30 mouse cellular contexts compared by ENCODE assay signal in genomic region chr14:32351181-32351920, GRCm38 (mm10). TPM values are rescaled to one million over a fixed set of nuclear protein-coding genes. Genes with fewer than 3 reads are reported as not detected.
"Had no signal": no experiment of that assay in that cellular context is flagged by ENCODE, and none has a peak within 500 bp of the region (broad histone marks: within the 10 kb centered on the region; RNA-seq: fewer than 3 reads in every experiment).

No protein-coding gene starts in this region.

RNA-seq across cellular contexts. Expression of gene Ogdhl, which starts 29.5 kb away (rescaled TPM):
- total RNA-seq: granulocyte monocyte progenitor cell, adult 5-6 weeks; hematopoietic stem cell, adult 5-6 weeks had no signal

RNA-seq across cellular contexts. Expression of gene 1700024G13Rik, which starts 36.8 kb away (rescaled TPM):
- total RNA-seq: gastrocnemius, postnatal 10 days; gastrocnemius, postnatal 25 days; gastrocnemius, postnatal 4 days; granulocyte monocyte progenitor cell, adult 5-6 weeks; heart, adult 2 months; heart, postnatal 14 days; heart, postnatal 36 days; hematopoietic stem cell, adult 5-6 weeks; hindbrain, postnatal 0 days; layer of hippocampus, postnatal 36 days; left cerebral cortex, postnatal 10 days; left cerebral cortex, postnatal 25 days; left cerebral cortex, postnatal 4 days; liver, adult 2 months had no signal
- polyA plus RNA-seq: heart, embryonic 11.5 days; heart, embryonic 13.5 days; heart, embryonic 15.5 days; heart, postnatal 0 days; intestine, embryonic 14.5 days; intestine, embryonic 16.5 days; kidney, adult 2 months; kidney, embryonic 15.5 days; kidney, postnatal 0 days; large intestine, adult 2 months; limb, embryonic 11.5 days; limb, embryonic 13.5 days; limb, embryonic 15.5 days; liver, adult 2 months; liver, embryonic 12.5 days; liver, embryonic 14.5 days; liver, embryonic 16.5 days had no signal
